Mouse (Mus musculus): ENCODE measurements around the gene Gm27179.
"Not testable (repeated sequence)": the region's sequence is repeated elsewhere in the genome, so short reads cannot be mapped to it uniquely, and the experiment has no call there.

Gene Gm27179

DNA sequence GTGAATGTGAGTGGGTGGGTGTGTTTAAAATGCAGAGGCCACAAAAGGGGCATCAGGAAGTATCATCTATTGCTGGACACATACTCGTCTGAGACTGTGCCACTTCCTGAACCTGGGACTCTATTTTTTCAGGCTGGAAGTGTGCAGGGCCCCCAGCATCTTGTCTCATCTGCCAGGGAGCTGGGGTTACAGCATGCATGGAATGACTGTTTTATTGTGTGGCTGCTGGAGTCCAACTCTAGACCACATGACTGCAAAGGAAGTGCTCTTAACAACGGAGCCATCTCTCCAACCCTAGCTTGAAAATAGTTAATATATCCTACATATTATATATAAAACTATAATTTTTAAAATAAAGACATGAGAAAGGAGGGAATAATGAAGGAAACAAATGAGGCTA is 39.0 kb downstream of the Gm27179 start:
- DNase-seq (ENCODE audit: low spot score): not testable (repeated sequence)

DNA sequence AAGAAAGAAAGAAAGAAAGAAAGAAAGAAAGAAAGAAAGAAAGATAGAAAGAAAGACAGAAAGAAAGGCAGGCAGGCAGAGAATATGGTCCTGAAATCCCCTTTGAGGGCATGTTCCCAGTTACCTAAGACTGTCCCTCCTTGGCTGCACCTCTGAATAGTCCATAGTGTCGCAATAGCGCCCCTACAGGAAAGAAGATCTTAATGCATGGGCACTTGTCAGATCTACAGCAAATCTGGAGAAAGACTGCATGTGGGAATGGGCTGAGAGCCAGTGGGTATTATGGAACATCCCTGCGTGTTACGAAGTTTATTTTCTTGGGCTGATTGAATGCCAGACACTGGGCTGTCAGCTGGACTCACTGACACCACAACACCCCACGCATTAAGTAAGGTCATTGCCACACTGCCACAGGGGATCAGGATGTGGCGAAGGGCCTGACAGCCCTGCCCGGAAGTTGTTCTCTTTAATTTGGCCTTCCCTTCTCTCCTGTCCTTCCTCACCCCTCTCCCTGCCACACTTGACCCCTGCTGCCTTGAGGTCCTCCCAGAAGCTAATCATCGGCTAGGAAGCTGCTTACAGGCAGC is 42.1 kb downstream of the Gm27179 start:
- DNase-seq (ENCODE audit: low spot score): not testable (repeated sequence)

DNA sequence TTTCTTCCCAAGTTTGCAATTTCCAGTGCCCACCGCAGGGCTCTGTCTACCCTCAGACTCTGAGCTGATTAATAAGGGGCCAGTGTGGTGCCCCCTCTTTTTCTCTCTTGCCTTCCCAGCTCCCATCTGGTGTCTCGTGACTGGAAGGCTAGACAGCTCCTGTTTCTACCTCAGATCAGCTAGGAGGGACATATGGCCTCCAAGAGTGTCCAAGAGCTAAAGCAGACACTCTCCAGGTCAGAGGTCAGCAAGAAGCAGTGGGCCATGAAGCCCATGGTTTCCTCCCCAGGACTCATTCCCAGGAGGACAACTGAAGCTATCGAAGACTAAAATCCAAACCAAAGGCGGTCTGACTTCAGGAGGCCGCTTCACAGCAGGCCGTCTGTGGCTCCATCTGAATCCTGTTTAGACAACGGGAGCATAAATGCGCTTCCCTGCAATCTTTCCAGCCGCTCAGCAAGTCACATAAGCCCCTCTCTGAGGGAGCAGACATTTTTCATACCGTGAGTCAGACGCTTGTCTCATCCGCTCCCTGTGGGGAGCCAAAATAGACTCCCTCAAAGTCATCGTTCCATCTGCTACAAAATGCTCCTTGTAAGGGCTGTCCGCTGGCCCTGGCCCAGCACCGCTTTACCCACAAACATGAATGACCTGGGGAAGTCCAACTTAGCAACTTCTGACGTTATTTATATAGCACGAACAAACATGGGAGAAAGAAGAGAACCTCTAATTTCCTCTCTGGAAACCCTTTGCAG is 44.6 kb downstream of the Gm27179 start:
- DNase-seq (ENCODE audit: low spot score): not testable (repeated sequence)

DNA sequence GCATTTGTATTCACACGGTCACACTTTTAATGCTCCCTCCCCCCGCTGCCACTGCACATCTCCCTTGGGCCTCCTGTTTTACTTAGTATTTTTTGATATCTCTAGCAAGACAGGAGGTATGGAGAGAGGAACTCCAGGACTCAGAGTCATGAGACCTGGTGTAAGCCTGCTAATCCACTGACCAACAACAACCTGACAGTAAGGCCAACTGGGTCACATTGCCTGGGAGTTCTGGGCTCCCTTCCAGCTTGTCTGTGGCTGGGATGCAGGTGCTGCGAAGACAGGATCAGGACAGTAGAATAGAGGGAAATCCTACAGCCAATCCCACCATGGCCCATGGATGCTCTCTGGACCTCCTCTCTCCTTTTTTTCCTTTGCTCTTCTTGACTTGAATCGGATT is 47.9 kb downstream of the Gm27179 start:
- DNase-seq (ENCODE audit: low spot score): not testable (repeated sequence)

Data from c-Kit-positive CD71-positive TER-119-positive erythroid progenitor cells, embryonic 14.5 days (primary cell).